Mouse (Mus musculus): Measurements from ENCODE around the gene Bsnd.

DNA sequence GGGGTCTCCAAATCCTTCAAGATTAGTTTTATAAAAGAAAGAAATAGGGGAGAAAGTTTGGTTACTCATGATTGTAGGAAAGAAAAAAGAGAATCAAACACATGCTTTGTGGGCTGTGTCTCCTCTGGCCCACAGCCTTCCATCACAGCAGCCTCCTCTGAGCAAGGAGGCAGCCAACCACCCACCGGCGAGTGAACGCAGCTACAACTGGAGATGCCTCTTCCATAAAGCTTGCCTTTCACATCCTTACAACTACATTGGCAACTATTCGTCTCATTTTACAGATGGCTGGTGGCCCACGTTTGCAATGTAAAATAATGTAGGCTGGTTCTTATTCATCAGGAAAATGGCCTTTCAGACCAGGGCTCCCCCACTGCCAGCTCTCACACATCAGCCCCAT is 54.9 kb downstream of the Bsnd start:
- TF ChIP-seq CTCF (IDR thresholded peaks at IDR 0.05; ENCODE audit: control insufficient read depth, insufficient read depth, insufficient replicate concordance, low read depth, low read length) (no peak), POLR2A (IDR thresholded peaks at IDR 0.05; ENCODE audit: control insufficient read depth, low read depth, low read length) (no peak)

Data from testis, adult 2 months (tissue).